ENCODE assay signal across 26 mouse cellular contexts in genomic region chr10:63460935-63461334, GRCm38 (mm10). TPM values are rescaled to one million over a fixed set of nuclear protein-coding genes. Genes with fewer than 3 reads are reported as not detected.
A peak's percentile ranks its signal among the peaks of the same experiment; 100 is the strongest.
DNase-seq lines count a peak whose midpoint lies in the region; ATAC-seq and TF ChIP-seq lines count a peak whose summit lies in the region.
"Had no signal": no experiment of that assay in that cellular context is flagged by ENCODE, and none has a peak within 500 bp of the region (broad histone marks: within the 10 kb centered on the region; RNA-seq: fewer than 3 reads in every experiment).

No protein-coding gene starts in this region.

- ATAC-seq in heart, embryonic 13.5 days (ENCODE audit: extremely low read depth, insufficient number of reproducible peaks, low FRiP score, low TSS enrichment), result no peak
- ATAC-seq in heart, embryonic 16.5 days (replicated peaks; ENCODE audit: extremely low read depth, insufficient read depth, low FRiP score), result no peak
- peak; percentile 83 for ATAC-seq in neural tube, embryonic 13.5 days (ENCODE audit: low read depth)
- ATAC-seq: activated CD4-positive, CD25-positive, alpha-beta regulatory T cell, adult 4 months; forebrain, embryonic 13.5 days; forebrain, postnatal 0 days; hindbrain, embryonic 16.5 days; inflammation-experienced regulatory T-cells, adult 6 months; intestine, postnatal 0 days; Patski had no signal

- H3K9ac ChIP-seq in heart, adult 2 months (ENCODE audit: low read depth, low read length), result no peak overlapping the region
- H3K9ac ChIP-seq in heart, embryonic 13.5 days, result peak overlapping the region; percentile 82
- H3K9ac ChIP-seq in heart, embryonic 16.5 days (ENCODE audit: low read length), result peak overlapping the region; percentile 49
- H3K9ac ChIP-seq in neural tube, embryonic 13.5 days, result no peak overlapping the region
- H3K9ac ChIP-seq: forebrain, embryonic 13.5 days; forebrain, postnatal 0 days; hindbrain, embryonic 12.5 days had no signal

- no peaks in the 10 kb centered on the region; the same call in none of the 2 replicates for H3K36me3 ChIP-seq in heart, adult 2 months (ENCODE audit: control insufficient read depth, insufficient read depth, low read length)
- peaks cover 20% of the 10 kb centered on the region for H3K36me3 ChIP-seq in heart, embryonic 13.5 days
- H3K36me3 ChIP-seq in heart, embryonic 16.5 days (ENCODE audit: control insufficient read depth, insufficient read depth), result no peaks in the 10 kb centered on the region
- no peaks in the 10 kb centered on the region for H3K36me3 ChIP-seq in neural tube, embryonic 13.5 days
- H3K36me3 ChIP-seq: embryonic facial prominence, embryonic 10.5 days; hindbrain, embryonic 12.5 days had no signal

- no peak for DNase-seq in heart, adult 2 months
- DNase-seq in heart, adult 18-20 months, result no peak
- no peak for DNase-seq in heart, postnatal 4 days
- no peak for DNase-seq in spleen, postnatal 10 days (ENCODE audit: low spot score in 2 of 2)
- DNase-seq: adrenal gland, postnatal 25 days; cerebellum, adult 2 months; cerebellum, postnatal 10 days; forebrain, postnatal 0 days; gastrocnemius, postnatal 25 days; kidney, adult 8-10 months had no signal

- H3K9me3 ChIP-seq in heart, embryonic 13.5 days, result no peaks in the 10 kb centered on the region
- H3K9me3 ChIP-seq in heart, embryonic 16.5 days (replicated peaks; ENCODE audit: control insufficient read depth, low read length), result no peaks in the 10 kb centered on the region
- H3K9me3 ChIP-seq in neural tube, embryonic 13.5 days, result no peaks in the 10 kb centered on the region
- H3K9me3 ChIP-seq: embryonic facial prominence, embryonic 10.5 days; forebrain, embryonic 13.5 days; hindbrain, embryonic 12.5 days had no signal

- H3K4me2 ChIP-seq in heart, embryonic 13.5 days, result peak overlapping the region; percentile 68
- H3K4me2 ChIP-seq in heart, embryonic 16.5 days (ENCODE audit: low read depth, low read length), result peak overlapping the region; percentile 67
- no peak overlapping the region for H3K4me2 ChIP-seq in neural tube, embryonic 13.5 days
- H3K4me2 ChIP-seq: forebrain, embryonic 13.5 days; hindbrain, embryonic 12.5 days had no signal

- H3K27me3 ChIP-seq in heart, adult 2 months (ENCODE audit: control insufficient read depth, insufficient read depth, low read length), result no peaks in the 10 kb centered on the region
- H3K27me3 ChIP-seq in heart, embryonic 13.5 days (replicated peaks), result no peaks in the 10 kb centered on the region
- no peaks in the 10 kb centered on the region for H3K27me3 ChIP-seq in heart, embryonic 16.5 days (ENCODE audit: control insufficient read depth, insufficient read depth, low read length)
- H3K27me3 ChIP-seq in neural tube, embryonic 13.5 days, result no peaks in the 10 kb centered on the region
- H3K27me3 ChIP-seq: CH12.LX; hindbrain, embryonic 12.5 days; Patski had no signal

- no peak for TF ChIP-seq CTCF in heart, adult 2 months (IDR thresholded peaks at IDR 0.05)

- H3K27ac ChIP-seq in heart, adult 2 months, result 0 out of 2 replicates have a peak overlapping the region, but pooled peaks have one; percentile 9
- H3K27ac ChIP-seq in heart, embryonic 13.5 days (replicated peaks), result peak overlapping the region; percentile 36
- H3K27ac ChIP-seq in heart, embryonic 16.5 days (ENCODE audit: low read length), result peak overlapping the region; percentile 65
- H3K27ac ChIP-seq in neural tube, embryonic 13.5 days (replicated peaks), result peak overlapping the region; percentile 54; the same call in 1 of the 2 replicates
- H3K27ac ChIP-seq: embryonic facial prominence, embryonic 10.5 days; forebrain, embryonic 13.5 days; hindbrain, embryonic 12.5 days had no signal

- no peak for TF ChIP-seq EP300 in heart, adult 2 months (IDR thresholded peaks at IDR 0.05; ENCODE audit: insufficient read depth, low read depth, low read length)

- WGBS in heart, adult 2 months, result 44% methylated on average over 5 of the region's 5 CpGs
- 60% methylated on average over 5 of the region's 5 CpGs for WGBS in heart, embryonic 13.5 days
- WGBS in heart, embryonic 16.5 days, result 46% methylated on average over 5 of the region's 5 CpGs
- 27% methylated on average over 5 of the region's 5 CpGs for WGBS in neural tube, embryonic 13.5 days

- intact Hi-C loops in heart, adult 2 months (cut with DNase I), result no loop called here

- peaks cover 3% of the 10 kb centered on the region; the same call in 1 of the 2 replicates for H3K79me2 ChIP-seq in heart, adult 2 months (replicated peaks; ENCODE audit: control insufficient read depth, insufficient read depth, low read length)

- no peak for TF ChIP-seq POLR2A in heart, adult 2 months (IDR thresholded peaks at IDR 0.05; ENCODE audit: insufficient read depth, low read depth, low read length)

- peaks cover 1% of the 10 kb centered on the region for H3K4me1 ChIP-seq in heart, adult 2 months (ENCODE audit: control insufficient read depth, insufficient read depth, low read length)
- peaks cover 29% of the 10 kb centered on the region for H3K4me1 ChIP-seq in heart, embryonic 13.5 days
- H3K4me1 ChIP-seq in heart, embryonic 16.5 days (ENCODE audit: control insufficient read depth, insufficient read depth, low read length), result peaks cover 21% of the 10 kb centered on the region
- H3K4me1 ChIP-seq in neural tube, embryonic 13.5 days (replicated peaks), result peaks cover 26% of the 10 kb centered on the region
- H3K4me1 ChIP-seq: embryonic facial prominence, embryonic 10.5 days; forebrain, embryonic 13.5 days; hindbrain, embryonic 12.5 days had no signal

- no peak overlapping the region for H3K4me3 ChIP-seq in heart, adult 2 months
- peak overlapping the region; percentile 11 for H3K4me3 ChIP-seq in heart, embryonic 13.5 days
- H3K4me3 ChIP-seq in heart, embryonic 16.5 days (ENCODE audit: low read length), result peak overlapping the region; percentile 32
- H3K4me3 ChIP-seq in neural tube, embryonic 13.5 days, result no peak overlapping the region
- H3K4me3 ChIP-seq: embryonic facial prominence, embryonic 10.5 days; forebrain, embryonic 13.5 days; hindbrain, embryonic 12.5 days had no signal

RNA-seq across cellular contexts. Expression of gene Ctnna3, which starts 31.0 kb away (rescaled TPM):
- total RNA-seq in heart, adult 2 months (2021), result 10 to 100 TPM; 46.9 to 54.6 TPM
- 6.4 and 18.6 TPM in 2 replicates for polyA plus RNA-seq in heart, adult 2 months (2012; rRNA removed)
- total RNA-seq in heart, adult 18-20 months (2021), result 10 to 100 TPM; 50.1 to 53.2 TPM
- 18.5 and 21.8 TPM in 2 replicates for polyA plus RNA-seq in heart, embryonic 13.5 days (2015; fragmentation: Nextera tagmentation; extraction: Ambion mirVana)
- total RNA-seq in heart, postnatal 4 days (2021), result 10 to 100 TPM; 81.4 to 88.7 TPM
- polyA plus RNA-seq in heart, embryonic 16.5 days (2015; fragmentation: Nextera tagmentation; extraction: Ambion mirVana), result 27.6 and 29.1 TPM in 2 replicates
- polyA plus RNA-seq in neural tube, embryonic 13.5 days (2015; fragmentation: Nextera tagmentation; extraction: Ambion mirVana), result 3.7 and 4.1 TPM in 2 replicates
- total RNA-seq: granulocyte monocyte progenitor cell, adult 5-6 weeks had no signal
- polyA plus RNA-seq: Patski had no signal

RNA-seq across cellular contexts. Expression of gene Gm7075, which starts 39.3 kb away (rescaled TPM):
- not detected for total RNA-seq in heart, adult 2 months (2021)
- not detected in 2 replicates for polyA plus RNA-seq in heart, adult 2 months (2012; rRNA removed)
- total RNA-seq in heart, adult 18-20 months (2021), result not detected
- not detected in 2 replicates for polyA plus RNA-seq in heart, embryonic 13.5 days (2015; fragmentation: Nextera tagmentation; extraction: Ambion mirVana)
- not detected for total RNA-seq in heart, postnatal 4 days (2021)
- not detected in 2 replicates for polyA plus RNA-seq in heart, embryonic 16.5 days (2015; fragmentation: Nextera tagmentation; extraction: Ambion mirVana)
- polyA plus RNA-seq in neural tube, embryonic 13.5 days (2015; fragmentation: Nextera tagmentation; extraction: Ambion mirVana), result not detected in 2 replicates
- total RNA-seq: adrenal gland, adult 18-20 months; adrenal gland, postnatal 25 days; CH12.LX; forebrain, postnatal 0 days; gastrocnemius, adult 18-20 months; gastrocnemius, postnatal 25 days; granulocyte monocyte progenitor cell, adult 5-6 weeks had no signal
- polyA plus RNA-seq: activated CD4-positive, CD25-positive, alpha-beta regulatory T cell, adult 4 months; cerebellum, adult 2 months; embryonic facial prominence, embryonic 10.5 days; embryonic facial prominence, embryonic 14.5 days; forebrain, embryonic 13.5 days; forebrain, postnatal 0 days; hindbrain, embryonic 12.5 days; hindbrain, embryonic 16.5 days; inflammation-experienced regulatory T-cells, adult 6 months; intestine, postnatal 0 days; Patski had no signal

Comparison
In these comparisons a context has a peak if more than half of its experiments do, and no peak if none do; other contexts are left out.
1. H3K4me3 ChIP-seq: peak in heart, embryonic 13.5 days (single experiment) and heart, embryonic 16.5 days (single experiment); none in heart, adult 2 months (single experiment) and neural tube, embryonic 13.5 days (single experiment).
2. H3K9ac ChIP-seq: peak in heart, embryonic 13.5 days (single experiment) and heart, embryonic 16.5 days (single experiment); none in heart, adult 2 months (single experiment) and neural tube, embryonic 13.5 days (single experiment).
3. H3K27ac ChIP-seq: peak in every context shown above with its lines; median percentile 65 in heart, embryonic 16.5 days; 54 in neural tube, embryonic 13.5 days; 36 in heart, embryonic 13.5 days; 9 in heart, adult 2 months.